Mouse (Mus musculus): ENCODE data around the gene Unc119. TPM values are rescaled to one million over a fixed set of nuclear protein-coding genes. Genes with fewer than 3 reads are reported as not detected.
A peak's percentile ranks its signal among the peaks of the same experiment; 100 is the strongest.

Unc119 gene
- polyA plus RNA-seq, 2 experiments, result 20.9 to 33.5 TPM

- peak; percentile 94 for ATAC-seq (ENCODE audit: insufficient read depth)
- no peak for TF ChIP-seq EP300 (IDR thresholded peaks at IDR 0.05; ENCODE audit: low read depth)
- TF ChIP-seq CTCF (IDR thresholded peaks at IDR 0.05; ENCODE audit: low read depth), result 0 out of 2 replicates have a peak, but pooled peaks have one; percentile 24
- Histone ChIP-seq H3K27me3 (ENCODE audit: control insufficient read depth, insufficient read depth, low read length) (no peaks in the 10 kb centered on the region), H3K9me3 (ENCODE audit: control insufficient read depth, low read length) (no peaks in the 10 kb centered on the region), H3K4me3 (ENCODE audit: insufficient read depth in 1 of 2, low read depth in 2 of 2, low read length in 2 of 2) (peak within 1 kb of the TSS in 1 of 2 experiments; percentile 14; a peak in 2 of 4 replicates), H3K27ac (no peak within 1 kb of the TSS), H3K36me3 (replicated peaks; ENCODE audit: control insufficient read depth, insufficient read depth, low read depth) (peaks cover 48% of the 10 kb centered on the region), H3K9ac (replicated peaks) (no peak within 1 kb of the TSS; the same call in 1 of the 2 replicates), H3K4me1 (replicated peaks; ENCODE audit: control insufficient read depth in 2 of 2, insufficient read depth in 2 of 2, low read length in 1 of 2) (peaks cover 6 to 9% of the 10 kb centered on the region in 2 experiments), H3K4me2 (ENCODE audit: low read depth) (peak within 1 kb of the TSS; percentile 49)
- DNase-seq (ENCODE audit: low read depth in 3 of 3, low spot score in 3 of 3), result peak; percentile 79 to 85 (median 80)
- under 1% methylated on average over 15 of the region's 15 CpGs for WGBS (ENCODE audit: insufficient replicate concordance)
These were observed 20.4 kb upstream of the Unc119 start, which contains the start of gene Aldoc for GRCm38 (mm10) chr11:78322860-78323259. Gene Aldoc, plus strand, starts transcription at chr11:78322968.

- no peak for TF ChIP-seq EP300 (IDR thresholded peaks at IDR 0.05; ENCODE audit: low read depth)
- TF ChIP-seq CTCF (IDR thresholded peaks at IDR 0.05; ENCODE audit: low read depth), result no peak
These were observed 19.1 kb upstream of the Unc119 start for GRCm38 (mm10) chr11:78324000-78324785.

GRCm38 (mm10) chr11:78324965-78325364 lies 18.3 kb upstream of the Unc119 start:
- no peaks in the 10 kb centered on the region for H3K9me3 ChIP-seq (ENCODE audit: control insufficient read depth, low read length)
- peaks cover 10 to 13% of the 10 kb centered on the region in 2 experiments for H3K4me1 ChIP-seq (replicated peaks; ENCODE audit: control insufficient read depth in 2 of 2, insufficient read depth in 2 of 2, low read length in 1 of 2)
- WGBS (ENCODE audit: insufficient replicate concordance), result 86% methylated on average over 12 of the region's 12 CpGs
- H3K4me2 ChIP-seq (ENCODE audit: low read depth), result no peak overlapping the region
- H3K27ac ChIP-seq, result no peak overlapping the region
- peaks cover 27% of the 10 kb centered on the region for H3K36me3 ChIP-seq (replicated peaks; ENCODE audit: control insufficient read depth, insufficient read depth, low read depth)
- DNase-seq (ENCODE audit: low read depth in 3 of 3, low spot score in 3 of 3), result no peak
- no peak overlapping the region for H3K4me3 ChIP-seq (ENCODE audit: insufficient read depth in 1 of 2, low read depth in 2 of 2, low read length in 2 of 2)
- no peaks in the 10 kb centered on the region for H3K27me3 ChIP-seq (ENCODE audit: control insufficient read depth, insufficient read depth, low read length)
- H3K9ac ChIP-seq (replicated peaks), result no peak overlapping the region
- peak; percentile 17; the same call in 1 of the 2 replicates for TF ChIP-seq CTCF (IDR thresholded peaks at IDR 0.05; ENCODE audit: low read depth)
- TF ChIP-seq EP300 (IDR thresholded peaks at IDR 0.05; ENCODE audit: low read depth), result no peak
- no peak for ATAC-seq (ENCODE audit: insufficient read depth)

More at GRCm38 (mm10) chr11:78324000-78324785, 19.1 kb upstream of the Unc119 start:
- Histone ChIP-seq H3K4me3 (ENCODE audit: insufficient read depth in 1 of 2, low read depth in 2 of 2, low read length in 2 of 2) (no peak overlapping the region), H3K27me3 (ENCODE audit: control insufficient read depth, insufficient read depth, low read length) (no peaks in the 10 kb centered on the region), H3K36me3 (replicated peaks; ENCODE audit: control insufficient read depth, insufficient read depth, low read depth) (peaks cover 35% of the 10 kb centered on the region), H3K27ac (no peak overlapping the region), H3K9me3 (ENCODE audit: control insufficient read depth, low read length) (no peaks in the 10 kb centered on the region), H3K4me2 (ENCODE audit: low read depth) (no peak overlapping the region), H3K4me1 (replicated peaks; ENCODE audit: control insufficient read depth in 2 of 2, insufficient read depth in 2 of 2, low read length in 1 of 2) (peaks cover 8 to 13% of the 10 kb centered on the region in 2 experiments), H3K9ac (replicated peaks) (no peak overlapping the region)
- 79% methylated on average over 15 of the region's 15 CpGs for WGBS (ENCODE audit: insufficient replicate concordance)
- DNase-seq (ENCODE audit: low read depth in 3 of 3, low spot score in 3 of 3), result no peak
- no peak for ATAC-seq (ENCODE audit: insufficient read depth)

GRCm38 (mm10) chr11:78327215-78327614 lies 16.1 kb upstream of the Unc119 start:
- Histone ChIP-seq H3K27ac (no peak overlapping the region), H3K27me3 (ENCODE audit: control insufficient read depth, insufficient read depth, low read length) (no peaks in the 10 kb centered on the region), H3K4me3 (ENCODE audit: insufficient read depth in 1 of 2, low read depth in 2 of 2, low read length in 2 of 2) (no peak overlapping the region), H3K9ac (replicated peaks) (no peak overlapping the region), H3K9me3 (ENCODE audit: control insufficient read depth, low read length) (no peaks in the 10 kb centered on the region), H3K36me3 (replicated peaks; ENCODE audit: control insufficient read depth, insufficient read depth, low read depth) (peaks cover 5% of the 10 kb centered on the region), H3K4me2 (ENCODE audit: low read depth) (no peak overlapping the region), H3K4me1 (replicated peaks; ENCODE audit: control insufficient read depth in 2 of 2, insufficient read depth in 2 of 2, low read length in 1 of 2) (peaks cover 10 to 13% of the 10 kb centered on the region in 2 experiments)
- DNase-seq (ENCODE audit: low read depth in 3 of 3, low spot score in 3 of 3), result no peak
- 84% methylated on average over 4 of the region's 4 CpGs for whole genome bisulfite sequencing (ENCODE audit: insufficient replicate concordance)
- TF ChIP-seq CTCF (IDR thresholded peaks at IDR 0.05; ENCODE audit: low read depth), result no peak
- no peak for TF ChIP-seq EP300 (IDR thresholded peaks at IDR 0.05; ENCODE audit: low read depth)
- ATAC-seq (ENCODE audit: insufficient read depth), result no peak
